Mouse (Mus musculus) intestine, postnatal 0 days (tissue): Measurements from ENCODE around the gene Dbn1. TPM values are rescaled to one million over a fixed set of nuclear protein-coding genes. Genes with fewer than 3 reads are reported as not detected.
A peak's percentile ranks its signal among the peaks of the same experiment; 100 is the strongest.

Experiments used
- ATAC-seq: fragments of 200-750 bp; cut with Nextera tagmentation; 2 replicates; pipeline ENCODE4 v1.8.0; 2017; ENCODE audit warnings: mild to moderate bottlenecking, moderate TSS enrichment, moderate library complexity
- H3K27ac ChIP-seq: fragments of 300-500 bp; sonication (generic); 2 replicates; pipeline ENCODE4 v1.5.1; 2014; ENCODE audit warnings: mild to moderate bottlenecking, low read depth, low read length, moderate library complexity
- H3K27me3 ChIP-seq: fragments of 300-500 bp; sonication (generic); replicated peaks from 2 replicates; pipeline ENCODE4 v1.6.1; 2014; ENCODE audit warnings: low read length, mixed read lengths; ENCODE audit not compliant: control insufficient read depth, insufficient read depth
- H3K36me3 ChIP-seq: fragments of 300-500 bp; sonication (generic); 2 replicates; pipeline ENCODE4 v1.6.1; 2014; ENCODE audit warnings: mild to moderate bottlenecking, moderate library complexity; ENCODE audit not compliant: control insufficient read depth, insufficient read depth
- H3K4me1 ChIP-seq: fragments of 300-500 bp; sonication (generic); replicated peaks from 2 replicates; pipeline ENCODE4 v1.6.1; 2014; ENCODE audit warnings: antibody characterized with exemption, low read length, mixed read lengths; ENCODE audit not compliant: control insufficient read depth, insufficient read depth
- H3K4me2 ChIP-seq: fragments of 300-500 bp; sonication (generic); replicated peaks from 2 replicates; pipeline ENCODE4 v1.6.1; 2014; ENCODE audit warnings: low read depth, mild to moderate bottlenecking, moderate library complexity
- H3K4me3 ChIP-seq: fragments of 300-500 bp; sonication (generic); 2 replicates; pipeline ENCODE4 v1.5.1; 2014; ENCODE audit warnings: low read depth, low read length
- H3K9ac ChIP-seq: fragments of 300-500 bp; sonication (generic); 2 replicates; pipeline ENCODE4 v1.6.1; 2014; ENCODE audit warnings: mild to moderate bottlenecking, low read depth, low read length
- H3K9me3 ChIP-seq: fragments of 300-500 bp; sonication (generic); 2 replicates; pipeline ENCODE4 v1.6.1; 2016; ENCODE audit warnings: mixed run types; ENCODE audit not compliant: control insufficient read depth
- CTCF ChIP-seq: sonication (generic); IDR thresholded peaks from 2 replicates; pipeline ENCODE4 v1.5.1; 2016; ENCODE audit warnings: low read depth, mild to moderate bottlenecking, control low read depth, antibody characterized with exemption, moderate library complexity
- WGBS: fragments of 180-500 bp; shearing (Covaris S2); extraction: QIAGEN DNeasy Blood & Tissue Kit; methylation state at CpG from one replicate; pipeline ENCODE4 v1.1.7; 2014; 5-methylcytosine and 5-hydroxymethylcytosine counted together
- polyA plus RNA-seq: library from polyadenylated mRNA; unstranded; fragments of >200 nt; fragmentation: Nextera tagmentation; extraction: Ambion mirVana; gene quantifications from 2 replicates; pipeline ENCODE4 v1.2.1, GENCODE M21; 2015

Dbn1 gene
- polyA plus RNA-seq, 1 experiment from 2014 or later: 31.3 TPM

DNA sequence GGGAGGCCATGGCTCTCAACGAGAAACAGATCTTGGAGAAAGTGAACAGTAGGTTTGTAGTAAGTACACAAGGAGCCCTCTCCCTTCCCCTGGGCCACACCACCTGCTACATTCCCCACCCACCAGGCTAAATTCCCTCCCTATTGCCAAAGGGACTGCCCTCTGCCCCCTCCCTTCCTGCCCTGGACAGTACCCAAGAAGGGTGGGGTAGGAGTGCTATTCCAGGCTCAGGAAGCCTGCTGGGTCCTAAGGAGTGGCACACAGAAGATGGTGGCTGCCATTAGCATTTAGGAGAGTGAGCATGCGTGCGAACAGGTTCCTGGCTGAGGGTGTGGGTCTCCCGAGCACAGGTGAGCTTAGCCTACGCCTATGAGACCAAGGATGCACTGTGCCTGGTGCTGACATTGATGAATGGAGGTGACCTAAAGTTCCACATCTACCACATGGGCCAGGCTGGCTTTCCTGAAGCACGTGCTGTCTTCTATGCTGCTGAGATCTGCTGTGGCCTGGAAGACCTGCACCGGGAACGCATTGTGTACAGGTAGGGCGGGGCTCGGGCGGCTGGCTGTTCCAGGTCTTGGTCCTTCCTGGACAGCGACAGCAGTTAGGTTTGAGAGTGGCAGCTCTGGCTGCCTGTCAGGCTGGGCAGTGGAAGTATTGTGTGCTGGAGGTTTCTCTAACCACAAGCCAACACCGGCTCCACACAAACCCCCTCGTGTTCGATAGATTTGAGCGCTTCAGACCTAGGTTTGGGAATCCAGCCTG, 35.9 kb downstream of the Dbn1 start:
- H3K27me3 ChIP-seq: no peaks in the 10 kb centered on the region
- no peak overlapping the region for H3K9ac ChIP-seq
- H3K9me3 ChIP-seq: no peaks in the 10 kb centered on the region
- H3K4me3 ChIP-seq: no peak overlapping the region
- TF ChIP-seq CTCF: no peak
- H3K36me3 ChIP-seq: peaks cover 57% of the 10 kb centered on the region
- no peak overlapping the region for H3K4me2 ChIP-seq
- WGBS: 82% methylated on average over 16 of the region's 16 CpGs
- no peaks in the 10 kb centered on the region for H3K4me1 ChIP-seq
- H3K27ac ChIP-seq: peak overlapping the region; percentile 23; the same call in 1 of the 2 replicates
- ATAC-seq: no peak

DNA sequence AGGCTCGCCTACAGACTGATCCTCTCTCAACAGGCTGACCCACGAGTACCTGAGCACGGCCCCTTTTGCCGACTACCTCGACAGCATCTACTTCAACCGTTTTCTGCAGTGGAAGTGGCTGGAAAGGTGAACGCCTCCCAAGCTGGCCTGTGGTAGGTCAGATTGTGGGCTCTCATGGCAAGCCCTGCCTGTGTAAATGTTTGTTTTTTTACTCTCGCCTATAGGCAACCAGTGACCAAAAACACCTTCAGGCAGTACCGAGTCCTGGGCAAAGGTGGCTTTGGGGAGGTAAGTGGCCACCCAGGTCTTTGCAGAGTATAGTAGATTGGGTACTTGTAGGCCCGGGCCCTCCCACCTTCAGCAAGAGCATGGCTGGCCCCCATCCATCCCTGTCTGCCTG, 36.6 kb downstream of the Dbn1 start:
- Histone ChIP-seq H3K9me3 (no peaks in the 10 kb centered on the region), H3K27me3 (no peaks in the 10 kb centered on the region), H3K9ac (no peak overlapping the region), H3K36me3 (peaks cover 51% of the 10 kb centered on the region), H3K4me3 (no peak overlapping the region), H3K27ac (0 out of 2 replicates have a peak overlapping the region, but pooled peaks have one; percentile 23), H3K4me1 (peaks cover 5% of the 10 kb centered on the region), H3K4me2 (no peak overlapping the region)
- 87% methylated on average over 10 of the region's 10 CpGs for WGBS
- no peak for TF ChIP-seq CTCF
- no peak for ATAC-seq

DNA sequence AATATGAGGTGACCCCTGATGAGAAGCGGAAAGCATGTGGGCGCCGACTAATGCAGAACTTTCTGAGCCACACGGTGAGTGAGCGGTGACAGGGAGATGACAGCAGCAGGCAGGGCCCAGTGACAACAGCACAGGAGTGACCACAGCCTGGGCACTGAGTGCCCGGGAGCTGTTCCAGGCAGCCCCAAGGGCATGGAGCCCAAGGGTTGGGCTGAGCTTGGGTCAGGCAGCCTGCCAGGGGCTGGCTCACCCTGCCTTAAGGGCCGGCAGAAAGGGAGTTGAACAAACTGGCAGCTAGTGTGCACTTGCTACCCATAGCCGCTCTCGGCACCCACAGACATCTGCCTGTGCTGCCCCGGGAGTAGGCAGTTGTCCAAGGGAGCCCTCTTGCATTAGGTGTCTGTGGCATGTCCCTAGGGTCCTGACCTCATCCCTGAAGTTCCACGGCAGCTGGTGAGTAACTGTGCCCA, 37.4 kb downstream of the Dbn1 start:
- Histone ChIP-seq H3K9ac (no peak overlapping the region), H3K27me3 (no peaks in the 10 kb centered on the region), H3K9me3 (no peaks in the 10 kb centered on the region), H3K4me3 (no peak overlapping the region), H3K36me3 (peaks cover 44% of the 10 kb centered on the region), H3K4me1 (peaks cover 12% of the 10 kb centered on the region), H3K27ac (no peak overlapping the region), H3K4me2 (no peak overlapping the region)
- no peak for TF ChIP-seq CTCF
- ATAC-seq: no peak
- WGBS: 94% methylated on average over 11 of the region's 11 CpGs

DNA sequence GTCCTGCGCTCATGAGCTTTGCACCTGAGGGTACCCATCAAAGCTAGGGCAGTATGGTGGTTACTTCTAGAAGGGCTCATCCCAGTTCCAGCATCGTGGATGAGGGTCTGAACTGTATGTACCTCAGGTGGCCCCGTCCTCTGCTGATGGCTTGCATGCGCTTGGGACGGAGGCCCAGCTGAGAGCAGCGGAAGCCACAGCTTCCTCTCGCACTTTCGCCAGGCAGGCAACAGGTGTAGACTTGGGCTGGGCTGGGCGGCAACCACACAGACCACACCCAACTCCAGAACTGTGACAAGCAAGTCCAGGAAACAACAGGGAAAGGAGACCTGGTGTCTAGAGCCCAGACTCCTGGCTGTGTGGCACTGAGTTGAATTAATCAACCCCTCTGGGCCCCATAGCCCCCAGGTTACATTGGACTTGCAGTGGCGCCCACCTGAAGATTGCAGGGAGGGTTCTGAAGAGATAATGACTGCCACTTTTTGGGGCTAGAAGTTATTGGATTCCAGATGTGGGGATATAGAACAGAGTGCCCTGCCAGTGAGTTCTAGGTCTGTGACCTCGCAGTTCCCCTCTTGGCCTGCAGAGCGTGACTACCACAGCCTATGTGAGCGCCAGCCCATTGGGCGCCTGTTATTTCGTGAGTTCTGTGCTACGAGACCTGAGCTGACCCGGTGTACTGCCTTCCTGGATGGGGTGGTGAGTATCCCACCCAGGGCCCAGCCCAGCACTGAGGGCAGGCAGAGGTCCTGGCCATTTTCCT, 38.1 kb downstream of the Dbn1 start:
- no peak overlapping the region for H3K4me2 ChIP-seq
- H3K36me3 ChIP-seq: peaks cover 44% of the 10 kb centered on the region
- WGBS: 70% methylated on average over 17 of the region's 17 CpGs
- H3K9me3 ChIP-seq: no peaks in the 10 kb centered on the region
- peaks cover 13% of the 10 kb centered on the region for H3K4me1 ChIP-seq
- no peaks in the 10 kb centered on the region for H3K27me3 ChIP-seq
- H3K9ac ChIP-seq: no peak overlapping the region
- no peak for ATAC-seq
- no peak overlapping the region for H3K4me3 ChIP-seq
- H3K27ac ChIP-seq: peak overlapping the region; percentile 15; the same call in 1 of the 2 replicates
- TF ChIP-seq CTCF: peak; percentile 27; the same call in 1 of the 2 replicates

DNA sequence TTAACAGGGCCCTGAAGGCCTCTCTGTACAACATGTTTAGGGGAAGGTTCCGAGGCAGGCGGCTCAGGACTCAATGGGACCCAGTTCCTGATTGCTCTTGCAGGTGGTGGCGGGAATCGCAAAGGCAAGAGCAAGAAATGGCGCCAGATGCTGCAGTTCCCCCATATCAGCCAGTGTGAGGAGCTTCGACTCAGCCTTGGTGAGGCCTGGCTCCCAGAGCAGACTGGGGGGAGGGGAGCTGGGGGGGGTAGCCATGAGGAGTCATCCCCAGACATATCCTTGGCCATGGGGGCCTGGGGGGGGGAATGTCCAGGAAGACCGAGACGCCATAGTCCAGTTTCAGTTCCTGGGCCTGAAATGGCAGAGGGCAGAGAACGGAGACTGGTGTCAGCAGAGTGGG, 38.7 kb downstream of the Dbn1 start:
- no peaks in the 10 kb centered on the region for H3K9me3 ChIP-seq
- no peak for TF ChIP-seq CTCF
- no peak overlapping the region for H3K9ac ChIP-seq
- H3K36me3 ChIP-seq: peaks cover 39% of the 10 kb centered on the region
- H3K4me1 ChIP-seq: peaks cover 13% of the 10 kb centered on the region
- H3K4me2 ChIP-seq: no peak overlapping the region
- no peak overlapping the region for H3K4me3 ChIP-seq
- 89% methylated on average over 9 of the region's 9 CpGs for WGBS
- no peak for ATAC-seq
- H3K27ac ChIP-seq: 0 out of 2 replicates have a peak overlapping the region, but pooled peaks have one; percentile 15
- no peaks in the 10 kb centered on the region for H3K27me3 ChIP-seq

DNA sequence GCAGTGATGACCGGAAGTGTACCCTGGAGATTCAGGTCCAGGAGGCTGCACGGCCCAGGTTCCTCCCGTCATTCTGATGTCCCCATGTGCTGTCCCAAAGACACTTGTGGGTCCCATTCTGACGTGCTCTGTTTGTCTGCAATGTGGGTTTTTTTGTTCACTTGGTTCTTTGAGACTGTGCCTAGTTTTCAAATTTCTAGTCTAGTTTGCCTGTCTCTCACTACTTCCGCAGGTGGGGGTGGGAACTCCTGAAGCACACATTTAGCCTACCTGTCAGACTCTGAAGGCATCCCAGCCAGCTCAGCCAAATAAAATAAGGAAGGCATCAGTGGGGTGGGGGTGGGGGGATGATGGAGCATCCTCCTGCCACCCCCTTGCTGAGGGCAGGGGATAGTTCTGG, 39.8 kb downstream of the Dbn1 start:
- 89% methylated on average over 5 of the region's 5 CpGs for WGBS
- Histone ChIP-seq H3K36me3 (peaks cover 31% of the 10 kb centered on the region), H3K27ac (no peak overlapping the region), H3K9me3 (no peaks in the 10 kb centered on the region), H3K27me3 (no peaks in the 10 kb centered on the region), H3K4me2 (no peak overlapping the region), H3K4me1 (peaks cover 13% of the 10 kb centered on the region), H3K4me3 (no peak overlapping the region), H3K9ac (no peak overlapping the region)
- no peak for ATAC-seq
- TF ChIP-seq CTCF: no peak
